Mouse (Mus musculus): ENCODE results near the gene Tomm40l. TPM values are rescaled to one million over a fixed set of nuclear protein-coding genes. Genes with fewer than 3 reads are reported as not detected.

Gene Tomm40l
- total RNA-seq, 2 experiments from 2014 or later: 43.2 to 56.3 TPM

GRCm38 (mm10) chr1:171183025-171183424, 39.3 kb downstream of the Tomm40l start:
- intact Hi-C loops (cut with DNase I): no loop called here
- H3K4me3 ChIP-seq: no peak overlapping the region
- no peak for TF ChIP-seq CTCF (IDR thresholded peaks at IDR 0.05)
- H3K27ac ChIP-seq: peak overlapping the region; percentile 86
- no peak for DNase-seq

- Histone ChIP-seq H3K27ac (no peak overlapping the region), H3K4me3 (no peak overlapping the region)
- intact Hi-C loops (cut with DNase I): no loop called here
- DNase-seq: no peak
- TF ChIP-seq CTCF (IDR thresholded peaks at IDR 0.05): no peak
Observed at GRCm38 (mm10) chr1:171179487-171180171, 42.7 kb downstream of the Tomm40l start.

GRCm38 (mm10) chr1:171172779-171173178, 49.5 kb downstream of the Tomm40l start:
- TF ChIP-seq CTCF (IDR thresholded peaks at IDR 0.05): no peak
- Histone ChIP-seq H3K4me3 (no peak overlapping the region), H3K27ac (peak overlapping the region; percentile 75; the same call in 1 of the 2 replicates)
- DNase-seq: no peak
- intact Hi-C loops (cut with DNase I): no loop called here

GRCm38 (mm10) chr1:171171138-171171537, 51.2 kb downstream of the Tomm40l start:
- intact Hi-C loops (cut with DNase I): no loop called here
- peak overlapping the region; percentile 75 for H3K27ac ChIP-seq
- no peak for TF ChIP-seq CTCF (IDR thresholded peaks at IDR 0.05)

GRCm38 (mm10) chr1:171169913-171170312, 52.4 kb downstream of the Tomm40l start:
- intact Hi-C loops (cut with DNase I): no loop called here
- TF ChIP-seq CTCF (IDR thresholded peaks at IDR 0.05): no peak
- no peak for DNase-seq
- H3K4me3 ChIP-seq: no peak overlapping the region
- peak overlapping the region; percentile 75 for H3K27ac ChIP-seq

More at GRCm38 (mm10) chr1:171171138-171171537, 51.2 kb downstream of the Tomm40l start:
- H3K4me3 ChIP-seq: no peak overlapping the region
- no peak for DNase-seq

GRCm38 (mm10) chr1:171168906-171169305, 53.4 kb downstream of the Tomm40l start:
- H3K4me3 ChIP-seq: no peak overlapping the region
- no peak for DNase-seq
- intact Hi-C loops (cut with DNase I): no loop called here
- no peak overlapping the region for H3K27ac ChIP-seq
- TF ChIP-seq CTCF (IDR thresholded peaks at IDR 0.05): no peak

Other genes starting within 250 kb of the Tomm40l start
- gene Fcgr2b, start 246.0 kb downstream of the Tomm40l start, total RNA-seq (2021): 1 to 10 TPM; 2.2 to 4.1 TPM
- gene Fcgr4, start 203.6 kb downstream of the Tomm40l start, total RNA-seq (2021): not detected
- 1 to 10 TPM; 1.8 to 4.3 TPM for gene Fcgr3, start 157.6 kb downstream of the Tomm40l start, total RNA-seq (2021)
- 1 to 10 TPM in 1 of 2 experiments, under 1 TPM in 1; 0.75 to 1.8 TPM for gene Cfap126, start 108.6 kb downstream of the Tomm40l start, total RNA-seq (2021)
- gene Sdhc, start 71.9 kb downstream of the Tomm40l start, total RNA-seq (2021): 100 to 1,000 TPM; 635 to 909 TPM
- gene Mpz, start 71.8 kb downstream of the Tomm40l start, total RNA-seq (2021): 10 to 100 TPM; 24.7 to 27.7 TPM
- gene Pcp4l1, start 26.2 kb downstream of the Tomm40l start, total RNA-seq (2021): 10 to 100 TPM; 58.3 to 75.0 TPM
- not detected for gene Nr1i3, start 8.5 kb downstream of the Tomm40l start, total RNA-seq (2021)
- under 1 TPM in 1 of 2 experiments, not detected in 1; 0.59 TPM for gene Apoa2, start 2.5 kb upstream of the Tomm40l start, total RNA-seq (2021)
- gene Fcer1g, start 11.9 kb upstream of the Tomm40l start, total RNA-seq (2021): 1 to 10 TPM; 2.5 to 6.1 TPM
- gene Adamts4, start 27.9 kb upstream of the Tomm40l start, total RNA-seq (2021): under 1 TPM; 0.15 to 0.73 TPM
- 1,000 to 10,000 TPM; 1,014 to 1,063 TPM for gene Ndufs2, start 28.9 kb upstream of the Tomm40l start, total RNA-seq (2021)
- gene B4galt3, start 47.8 kb upstream of the Tomm40l start, total RNA-seq (2021): 10 to 100 TPM; 12.1 to 12.5 TPM
- gene Ppox, start 58.7 kb upstream of the Tomm40l start, total RNA-seq (2021): 1 to 10 TPM; 7.9 to 8.6 TPM
- gene Usp21, start 65.5 kb upstream of the Tomm40l start, total RNA-seq (2021): 10 to 100 TPM; 15.8 to 18.7 TPM
- gene Ufc1, start 72.5 kb upstream of the Tomm40l start, total RNA-seq (2021): 10 to 100 TPM; 84.3 to 93.2 TPM
- gene Dedd, start 106.6 kb upstream of the Tomm40l start, total RNA-seq (2021): 10 to 100 TPM; 32.4 to 35.5 TPM
- gene Nit1, start 123.1 kb upstream of the Tomm40l start, total RNA-seq (2021): 10 to 100 TPM; 29.4 to 30.4 TPM
- 100 to 1,000 TPM in 1 of 2 experiments, 10 to 100 TPM in 1; 93.2 to 101 TPM for gene Pfdn2, start 123.2 kb upstream of the Tomm40l start, total RNA-seq (2021)
- not detected for gene Klhdc9, start 138.3 kb upstream of the Tomm40l start, total RNA-seq (2021)
- under 1 TPM in 1 of 2 experiments, not detected in 1; 0.06 TPM for gene Nectin4, start 147.6 kb upstream of the Tomm40l start, total RNA-seq (2021)
- under 1 TPM; 0.38 to 0.73 TPM for gene Arhgap30, start 166.4 kb upstream of the Tomm40l start, total RNA-seq (2021)
- gene Usf1, start 188.8 kb upstream of the Tomm40l start, total RNA-seq (2021): 10 to 100 TPM; 29.9 to 36.8 TPM
- gene Tstd1, start 196.4 kb upstream of the Tomm40l start, total RNA-seq (2021): under 1 TPM; 0.84 to 0.92 TPM
- 1 to 10 TPM; 4.2 to 6.0 TPM for gene F11r, start 215.0 kb upstream of the Tomm40l start, total RNA-seq (2021)